Mouse (Mus musculus) CH12.LX (cell line): ENCODE measurements at regions not wholly inside any gene's neighbourhood (a gene's known extent, or its start where the extent isn't known, plus 50 kb on each side); places are given as distances from the start of the nearest gene placed in this dataset.

ENCODE experiments used
- DNase-seq: peaks from one replicate; pipeline ENCODE4 v3.0.0-alpha.2; 2013; ENCODE audit errors: extremely low read depth
- H3K27ac ChIP-seq: 2 replicates; pipeline ENCODE4 v1.5.1; 2012; ENCODE audit warnings: low read depth, mild to moderate bottlenecking, control low read depth, moderate library complexity; ENCODE audit not compliant: insufficient read depth
- H3K27me3 ChIP-seq: replicated peaks from 2 replicates; pipeline ENCODE3; 2012; ENCODE audit warnings: inconsistent platforms
- H3K36me3 ChIP-seq, 2 experiments: replicated peaks in 1 of 2; 2 replicates each; pipeline versions ENCODE3 to v1.6.1; 2012; ENCODE audit warnings: inconsistent platforms in 1 of 2, low read length in 1 of 2, mild to moderate bottlenecking in 1 of 2, mixed read lengths in 1 of 2, moderate library complexity in 1 of 2; ENCODE audit not compliant: control insufficient read depth in 1 of 2, insufficient read depth in 1 of 2
- H3K4me1 ChIP-seq, 2 experiments: 2 replicates each; pipeline ENCODE4 v1.6.1; 2012; ENCODE audit warnings: inconsistent platforms in 1 of 2, moderate library complexity in 1 of 2; ENCODE audit not compliant: insufficient read depth in 2 of 2, control insufficient read depth in 1 of 2
- H3K4me2 ChIP-seq: 2 replicates; pipeline ENCODE4 v1.6.1; 2012; ENCODE audit warnings: low read depth, mild to moderate bottlenecking, control low read depth; ENCODE audit not compliant: poor library complexity, insufficient read depth, severe bottlenecking
- H3K4me3 ChIP-seq, 3 experiments: fragments of 150-350 bp in 1 of 3; sonication (generic) in 1 of 3; replicated peaks in 1 of 3; 2 replicates each; pipeline versions ENCODE3 to v1.5.1; 2011 to 2012; ENCODE audit warnings: low read depth in 2 of 3, low read length in 2 of 3, mild to moderate bottlenecking in 2 of 3, moderate library complexity in 2 of 3, control low read depth in 1 of 3, improper control_type of control experiment in 1 of 3, inconsistent platforms in 1 of 3, mixed read lengths in 1 of 3; ENCODE audit not compliant: poor library complexity in 1 of 3
- H3K79me2 ChIP-seq: replicated peaks from 2 replicates; pipeline ENCODE4 v1.6.1; 2012; ENCODE audit warnings: mild to moderate bottlenecking, moderate library complexity; ENCODE audit not compliant: control insufficient read depth, poor library complexity, insufficient read depth, severe bottlenecking; ENCODE audit errors: extremely low read depth
- H3K9ac ChIP-seq: 2 replicates; pipeline ENCODE4 v1.6.1; 2012; ENCODE audit warnings: low read depth, mild to moderate bottlenecking, control low read depth, moderate library complexity; ENCODE audit not compliant: insufficient read depth
- H3K9me3 ChIP-seq: replicated peaks from 2 replicates; pipeline ENCODE3; 2012; ENCODE audit warnings: low read length, inconsistent platforms, mixed read lengths
- BHLHE40 ChIP-seq: IDR thresholded peaks from 2 replicates; pipeline ENCODE4 v1.6.1; 2011; ENCODE audit warnings: mild to moderate bottlenecking, low read depth, low read length, improper control_type of control experiment
- CHD1 ChIP-seq: IDR thresholded peaks from 2 replicates; pipeline ENCODE4 v1.6.1; 2012; ENCODE audit warnings: low read depth, low read length, improper control_type of control experiment, inconsistent platforms
- CHD2 ChIP-seq: IDR thresholded peaks from 2 replicates; pipeline ENCODE4 v1.6.1; 2011; ENCODE audit warnings: low read length, improper control_type of control experiment
- CTCF ChIP-seq, 2 experiments: IDR thresholded peaks in 1 of 2; conservative IDR thresholded peaks in 1 of 2; 2 replicates each; pipeline ENCODE4 v1.5.1; 2011 to 2012; ENCODE audit warnings: low read depth in 2 of 2, low read length in 2 of 2, improper control_type of control experiment in 1 of 2, inconsistent platforms in 1 of 2, mild to moderate bottlenecking in 1 of 2, moderate library complexity in 1 of 2
- E2F4 ChIP-seq: IDR thresholded peaks from 2 replicates; pipeline ENCODE4 v1.6.1; 2011; ENCODE audit warnings: low read depth, low read length, improper control_type of control experiment; ENCODE audit not compliant: insufficient replicate concordance
- ELF1 ChIP-seq: IDR thresholded peaks from 2 replicates; pipeline ENCODE4 v1.6.1; 2014; ENCODE audit warnings: low read depth, mild to moderate bottlenecking, inconsistent platforms, low read length, improper control_type of control experiment
- EP300 ChIP-seq: IDR thresholded peaks from 2 replicates; pipeline ENCODE4 v1.6.1; 2011; ENCODE audit warnings: low read length, improper control_type of control experiment
- ETS1 ChIP-seq: conservative IDR thresholded peaks from 2 replicates; pipeline ENCODE4 v1.6.1; 2012; ENCODE audit warnings: low read depth, mild to moderate bottlenecking, inconsistent platforms, low read length, improper control_type of control experiment, moderate library complexity
- GABPA ChIP-seq: IDR thresholded peaks from 2 replicates; pipeline ENCODE4 v1.6.1; 2012; ENCODE audit warnings: low read depth, low read length, improper control_type of control experiment, inconsistent platforms; ENCODE audit not compliant: insufficient replicate concordance
- JUND ChIP-seq: conservative IDR thresholded peaks from 2 replicates; pipeline ENCODE4 v1.6.1; 2011; ENCODE audit warnings: low read depth, low read length, improper control_type of control experiment
- MAFK ChIP-seq: IDR thresholded peaks from 2 replicates; pipeline ENCODE4 v1.6.1; 2011; ENCODE audit warnings: low read length, improper control_type of control experiment; ENCODE audit not compliant: insufficient replicate concordance
- MAX ChIP-seq: IDR thresholded peaks from 2 replicates; pipeline ENCODE4 v1.6.1; 2011; ENCODE audit warnings: low read length, improper control_type of control experiment
- MAZ ChIP-seq: IDR thresholded peaks from 2 replicates; pipeline ENCODE4 v1.6.1; 2012; ENCODE audit warnings: low read depth, mild to moderate bottlenecking, inconsistent platforms, low read length, improper control_type of control experiment, moderate library complexity
- MEF2A ChIP-seq: IDR thresholded peaks from 2 replicates; pipeline ENCODE4 v1.6.1; 2014; ENCODE audit warnings: low read depth, mild to moderate bottlenecking, inconsistent platforms, low read length, improper control_type of control experiment, borderline replicate concordance
- MYC ChIP-seq: IDR thresholded peaks from 2 replicates; pipeline ENCODE4 v1.6.1; 2011; ENCODE audit warnings: low read depth, mild to moderate bottlenecking, improper control_type of control experiment, low read length
- NRF1 ChIP-seq: IDR thresholded peaks from 2 replicates; pipeline ENCODE4 v1.6.1; 2014; ENCODE audit warnings: low read depth, mild to moderate bottlenecking, inconsistent platforms, low read length, improper control_type of control experiment, moderate library complexity
- PAX5 ChIP-seq: IDR thresholded peaks from 2 replicates; pipeline ENCODE4 v1.6.1; 2012; ENCODE audit warnings: low read length, inconsistent platforms, mixed read lengths
- POLR2A ChIP-seq: IDR thresholded peaks from 2 replicates; pipeline ENCODE4 v1.6.1; 2011; ENCODE audit warnings: low read depth, mild to moderate bottlenecking, improper control_type of control experiment, low read length
- POLR2AphosphoS2 ChIP-seq: IDR thresholded peaks from 2 replicates; pipeline ENCODE4 v1.6.1; 2011; ENCODE audit warnings: low read depth, low read length, improper control_type of control experiment
- RAD21 ChIP-seq: IDR thresholded peaks from 2 replicates; pipeline ENCODE4 v1.6.1; 2011; ENCODE audit warnings: low read depth, mild to moderate bottlenecking, low read length, improper control_type of control experiment, moderate library complexity
- RCOR1 ChIP-seq: conservative IDR thresholded peaks from 2 replicates; pipeline ENCODE4 v1.6.1; 2012; ENCODE audit warnings: low read depth, mild to moderate bottlenecking, inconsistent platforms, low read length, improper control_type of control experiment
- SIN3A ChIP-seq: IDR thresholded peaks from 2 replicates; pipeline ENCODE4 v1.6.1; 2012; ENCODE audit warnings: low read length, improper control_type of control experiment, inconsistent platforms
- SMC3 ChIP-seq: IDR thresholded peaks from 2 replicates; pipeline ENCODE4 v1.6.1; 2011; ENCODE audit warnings: low read depth, low read length, improper control_type of control experiment
- TBP ChIP-seq: conservative IDR thresholded peaks from 2 replicates; pipeline ENCODE4 v1.6.1; 2011; ENCODE audit warnings: low read depth, low read length, improper control_type of control experiment
- TCF12 ChIP-seq: IDR thresholded peaks from 2 replicates; pipeline ENCODE4 v1.6.1; 2014; ENCODE audit warnings: low read depth, mild to moderate bottlenecking, inconsistent platforms, low read length, improper control_type of control experiment
- UBTF ChIP-seq: IDR thresholded peaks from 2 replicates; pipeline ENCODE4 v1.6.1; 2012; ENCODE audit warnings: low read depth, mild to moderate bottlenecking, inconsistent platforms, low read length, improper control_type of control experiment, moderate library complexity
- USF2 ChIP-seq: conservative IDR thresholded peaks from 2 replicates; pipeline ENCODE4 v1.6.1; 2011; ENCODE audit warnings: low read depth, low read length, improper control_type of control experiment
- ZKSCAN1 ChIP-seq: IDR thresholded peaks from 2 replicates; pipeline ENCODE4 v1.6.1; 2012; ENCODE audit warnings: low read depth, inconsistent platforms, low read length, improper control_type of control experiment, borderline replicate concordance
- ZNF384 ChIP-seq: IDR thresholded peaks from 2 replicates; pipeline ENCODE4 v1.6.1; 2012; ENCODE audit warnings: low read depth, low read length, improper control_type of control experiment, inconsistent platforms
- dilution Hi-C: fragments of 300-500 bp; cut with MboI; formaldehyde crosslinking; loops from 2 replicates; pipeline ENCODE4 v1.14.3; 2020; ENCODE audit warnings: low sequenced_read_pairs; ENCODE audit not compliant: extremely low pct_unique_long_range_greater_than_20kb, extremely low pct_ligation_motif_present
- in situ Hi-C: fragments of 300-500 bp; cut with MboI; formaldehyde crosslinking; loops from 3 replicates; pipeline ENCODE4 v1.14.3; 2019; ENCODE audit warnings: low sequenced_read_pairs, low pct_ligation_motif_present, low pct_unique_long_range_greater_than_20kb, mixed read lengths

DNA sequence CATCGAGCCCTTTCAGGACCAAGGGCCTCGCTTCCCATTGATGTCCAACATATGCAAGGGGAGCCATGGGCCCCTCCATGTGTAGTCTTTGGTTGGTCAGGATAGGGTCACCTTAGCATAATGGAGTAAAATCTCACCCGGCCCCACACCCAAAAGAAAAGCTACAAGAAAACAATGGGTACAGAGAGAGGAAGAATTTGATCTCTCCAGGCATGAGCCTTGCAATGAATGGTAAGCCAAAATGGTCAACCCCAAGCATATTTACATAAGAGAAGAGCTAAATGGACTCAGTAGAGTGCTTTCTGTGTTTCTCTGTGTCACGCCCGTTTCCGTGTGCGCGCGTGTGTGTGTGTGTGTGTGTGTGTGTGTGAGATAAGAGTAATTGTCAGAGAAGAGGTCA lies 311.1 kb upstream of the Nova1 start:
- Histone ChIP-seq H3K79me2 (no peaks in the 10 kb centered on the region), H3K4me2 (no peak overlapping the region), H3K4me1 (no peaks in the 10 kb centered on the region), H3K27me3 (no peaks in the 10 kb centered on the region), H3K36me3 (no peaks in the 10 kb centered on the region), H3K9me3 (no peaks in the 10 kb centered on the region), H3K9ac (no peak overlapping the region), H3K4me3 (no peak overlapping the region), H3K27ac (no peak overlapping the region)
- dilution Hi-C loops: no loop called here
- in situ Hi-C loops: no loop called here
- TF ChIP-seq ELF1 (no peak), CHD1 (no peak), MAZ (no peak), E2F4 (no peak), EP300 (no peak), ETS1 (no peak), JUND (no peak), MAX (no peak), ZNF384 (no peak), MAFK (no peak), RCOR1 (no peak), CTCF (conservative IDR thresholded peaks at IDR 0.05 in 1 of 2, IDR thresholded peaks at IDR 0.05 in 1 of 2; ENCODE audit: low read depth in 2 of 2, low read length in 2 of 2) (no peak), BHLHE40 (no peak), MYC (no peak), POLR2A (no peak)
- DNase-seq: no peak

DNA sequence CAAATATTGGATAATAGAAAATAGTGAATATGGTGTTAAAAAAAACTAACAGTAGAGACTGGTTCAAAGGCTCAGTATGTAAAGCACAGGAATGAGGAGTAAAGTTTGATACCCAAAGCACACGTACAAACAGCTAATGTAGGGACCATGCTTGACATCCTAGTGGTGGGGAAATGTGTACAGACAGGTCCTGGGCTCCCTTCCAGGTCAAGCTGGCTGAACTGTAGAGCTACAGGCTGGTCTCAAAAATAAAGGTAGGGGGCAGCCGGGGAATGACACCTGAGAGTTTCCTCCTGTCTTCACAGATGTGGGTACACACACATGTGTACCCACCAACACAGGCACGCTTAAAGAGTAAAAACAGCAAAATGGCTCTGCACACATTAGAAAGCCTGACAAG lies 309.9 kb upstream of the Nova1 start:
- H3K27ac ChIP-seq: no peak overlapping the region
- no peak for TF ChIP-seq TCF12
- TF ChIP-seq POLR2AphosphoS2: no peak
- TF ChIP-seq ZKSCAN1: no peak
- TF ChIP-seq RAD21: no peak
- no peak for TF ChIP-seq NRF1
- TF ChIP-seq UBTF: no peak
- no peak for TF ChIP-seq MEF2A
- no peak for TF ChIP-seq SIN3A
- TF ChIP-seq POLR2A: no peak
- TF ChIP-seq SMC3: no peak
- no peak for TF ChIP-seq EP300
- no peak for TF ChIP-seq PAX5
- TF ChIP-seq GABPA: no peak
- no peak for TF ChIP-seq BHLHE40
- no peak for TF ChIP-seq ELF1
- TF ChIP-seq USF2: no peak
- TF ChIP-seq CHD2: no peak
- TF ChIP-seq CHD1: no peak
- TF ChIP-seq TBP: no peak
- TF ChIP-seq RCOR1: no peak
- no peak overlapping the region for H3K4me3 ChIP-seq
- H3K27me3 ChIP-seq: no peaks in the 10 kb centered on the region
- H3K9ac ChIP-seq: no peak overlapping the region
- no peaks in the 10 kb centered on the region for H3K4me1 ChIP-seq
- no peaks in the 10 kb centered on the region for H3K9me3 ChIP-seq
- dilution Hi-C loops: no loop called here
- DNase-seq: no peak
- H3K79me2 ChIP-seq: no peaks in the 10 kb centered on the region
- H3K36me3 ChIP-seq: no peaks in the 10 kb centered on the region
- in situ Hi-C loops: no loop called here
- H3K4me2 ChIP-seq: no peak overlapping the region
